ENCODE assay signal across 7 mouse cellular contexts in the genomic region with DNA sequence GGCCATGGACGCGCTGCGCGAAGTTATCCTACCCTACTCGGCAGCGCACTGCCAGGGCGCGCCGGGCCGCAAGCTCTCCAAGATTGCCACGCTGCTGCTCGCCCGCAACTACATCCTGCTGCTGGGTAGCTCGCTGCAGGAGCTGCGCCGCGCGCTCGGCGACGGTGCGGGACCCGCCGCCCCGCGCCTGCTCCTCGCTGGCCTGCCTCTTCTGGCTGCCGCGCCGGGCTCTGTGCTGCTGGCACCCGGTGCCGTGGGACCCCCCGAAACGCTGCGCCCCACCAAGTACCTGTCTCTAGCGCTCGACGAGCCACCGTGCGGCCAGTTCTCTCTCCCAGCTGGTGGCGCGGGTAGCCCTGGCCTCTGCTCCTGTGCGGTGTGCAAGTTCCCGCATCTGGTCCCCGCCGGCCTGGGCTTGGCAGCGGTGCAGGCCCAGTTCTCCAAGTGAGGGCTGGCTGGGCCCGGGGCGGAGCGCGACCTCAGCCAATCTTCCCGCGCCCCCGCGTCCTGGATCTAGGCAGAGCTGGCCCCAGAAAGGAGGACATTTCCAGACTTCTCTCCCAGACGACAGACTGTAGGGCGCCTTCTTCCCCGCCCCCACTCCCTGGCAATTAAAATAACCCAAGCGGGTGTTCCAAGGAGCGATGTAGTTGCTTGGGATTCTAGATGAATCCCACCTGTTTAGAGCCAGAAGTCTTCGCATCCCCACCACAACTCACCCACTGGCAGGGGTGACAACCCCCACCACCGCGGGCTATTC. TPM values are rescaled to one million over a fixed set of nuclear protein-coding genes. Genes with fewer than 3 reads are reported as not detected.
DNase-seq lines count a peak whose midpoint lies in the region; ATAC-seq and TF ChIP-seq lines count a peak whose summit lies in the region.

No protein-coding gene starts in this region.

- H3K79me2 ChIP-seq in liver, adult 2 months (ENCODE audit: control insufficient read depth, insufficient read depth, low read length), result no peaks in the 10 kb centered on the region

- peaks cover 2% of the 10 kb centered on the region; the same call in 1 of the 2 replicates for H3K4me1 ChIP-seq in liver, adult 2 months (ENCODE audit: control insufficient read depth, insufficient read depth, low read length)
- peaks cover 25% of the 10 kb centered on the region for H3K4me1 ChIP-seq in embryonic facial prominence, embryonic 10.5 days
- H3K4me1 ChIP-seq in heart, postnatal 0 days (ENCODE audit: control insufficient read depth, insufficient read depth), result no peaks in the 10 kb centered on the region
- peaks cover 18% of the 10 kb centered on the region for H3K4me1 ChIP-seq in limb, embryonic 14.5 days (ENCODE audit: control insufficient read depth, insufficient read depth, low read length)

- H3K27me3 ChIP-seq in liver, adult 2 months (ENCODE audit: control insufficient read depth, insufficient read depth, low read length), result no peaks in the 10 kb centered on the region
- H3K27me3 ChIP-seq in embryonic facial prominence, embryonic 10.5 days (replicated peaks; ENCODE audit: low read depth, poor library complexity, severe bottlenecking), result peaks cover 100% of the 10 kb centered on the region
- peaks cover 99% of the 10 kb centered on the region for H3K27me3 ChIP-seq in heart, postnatal 0 days (ENCODE audit: control insufficient read depth, insufficient read depth, low read length)
- H3K27me3 ChIP-seq in limb, embryonic 14.5 days (ENCODE audit: control insufficient read depth, insufficient read depth, low read length), result peaks cover 88% of the 10 kb centered on the region

- no peaks in the 10 kb centered on the region for H3K9me3 ChIP-seq in embryonic facial prominence, embryonic 10.5 days
- H3K9me3 ChIP-seq in heart, postnatal 0 days (replicated peaks; ENCODE audit: control insufficient read depth, low read length), result no peaks in the 10 kb centered on the region
- no peaks in the 10 kb centered on the region for H3K9me3 ChIP-seq in limb, embryonic 14.5 days (ENCODE audit: control insufficient read depth, low read length)

- H3K27ac ChIP-seq in liver, adult 2 months (replicated peaks; ENCODE audit: insufficient read depth, low read depth, low read length), result no peak overlapping the region
- peak overlapping the region; percentile 35; the same call in 1 of the 2 replicates for H3K27ac ChIP-seq in embryonic facial prominence, embryonic 10.5 days (replicated peaks)
- no peak overlapping the region for H3K27ac ChIP-seq in heart, postnatal 0 days (ENCODE audit: low read depth)
- H3K27ac ChIP-seq in limb, embryonic 14.5 days (replicated peaks; ENCODE audit: low read depth, low read length), result no peak overlapping the region

- no peaks in the 10 kb centered on the region for H3K36me3 ChIP-seq in liver, adult 2 months (ENCODE audit: control insufficient read depth, insufficient read depth, low read length)
- H3K36me3 ChIP-seq in embryonic facial prominence, embryonic 10.5 days (replicated peaks), result no peaks in the 10 kb centered on the region
- no peaks in the 10 kb centered on the region for H3K36me3 ChIP-seq in heart, postnatal 0 days (replicated peaks; ENCODE audit: control insufficient read depth, insufficient read depth, low read length)
- H3K36me3 ChIP-seq in limb, embryonic 14.5 days (ENCODE audit: control insufficient read depth, insufficient read depth, low read length), result no peaks in the 10 kb centered on the region

- peak; percentile 24 for DNase-seq in liver, adult 2 months (ENCODE audit: extremely low read depth, low read depth, low spot score)
- no peak for DNase-seq in liver
- peak; percentile 61 for DNase-seq in embryonic facial prominence, embryonic 10.5 days (ENCODE audit: low spot score)
- DNase-seq in heart, postnatal 0 days (ENCODE audit: low spot score), result no peak
- DNase-seq in limb, embryonic 14.5 days (ENCODE audit: low spot score), result no peak
- peak; percentile 28 for DNase-seq in right cerebral cortex, postnatal 25 days

- WGBS in liver, adult 2 months, result 1% methylated on average over 63 of the region's 63 CpGs
- WGBS in embryonic facial prominence, embryonic 10.5 days, result under 1% methylated on average over 63 of the region's 63 CpGs
- under 1% methylated on average over 62 of the region's 63 CpGs for WGBS in heart, postnatal 0 days
- WGBS in limb, embryonic 14.5 days, result under 1% methylated on average over 53 of the region's 63 CpGs

- H3K9ac ChIP-seq in liver, adult 2 months (ENCODE audit: low read depth, low read length), result peak overlapping the region; percentile 50
- no peak overlapping the region for H3K9ac ChIP-seq in heart, postnatal 0 days (replicated peaks; ENCODE audit: low read depth, low read length)
- no peak overlapping the region for H3K9ac ChIP-seq in limb, embryonic 14.5 days (ENCODE audit: low read depth, low read length, severe bottlenecking)

- TF ChIP-seq EP300 in heart, postnatal 0 days (IDR thresholded peaks at IDR 0.05; ENCODE audit: low read depth), result no peak

- peak overlapping the region; percentile 60 for H3K4me2 ChIP-seq in heart, postnatal 0 days (ENCODE audit: low read depth, low read length)
- peak overlapping the region; percentile 72 for H3K4me2 ChIP-seq in limb, embryonic 14.5 days (replicated peaks; ENCODE audit: low read depth, low read length, severe bottlenecking)

- ATAC-seq in heart, postnatal 0 days (ENCODE audit: insufficient read depth, low read depth), result no peak
- ATAC-seq in limb, embryonic 14.5 days (ENCODE audit: low FRiP score, low read depth), result no peak
- no peak for ATAC-seq in CD4-positive, CD25-positive, alpha-beta regulatory T cell, adult 4 months

- peak overlapping the region; percentile 52; the same call in 1 of the 2 replicates for H3K4me3 ChIP-seq in liver, adult 2 months (ENCODE audit: insufficient read depth, low read depth, low read length)
- peak overlapping the region; percentile 62 for H3K4me3 ChIP-seq in embryonic facial prominence, embryonic 10.5 days
- H3K4me3 ChIP-seq in heart, postnatal 0 days (ENCODE audit: low read depth, low read length), result peak overlapping the region; percentile 38
- H3K4me3 ChIP-seq in limb, embryonic 14.5 days (replicated peaks; ENCODE audit: low read length), result peak overlapping the region; percentile 39

- TF ChIP-seq CTCF in liver, adult 2 months (IDR thresholded peaks at IDR 0.05; ENCODE audit: low read depth, low read length), result no peak
- no peak for TF ChIP-seq CTCF in heart, postnatal 0 days (IDR thresholded peaks at IDR 0.05; ENCODE audit: low read depth)

- TF ChIP-seq POLR2A in liver, adult 2 months (IDR thresholded peaks at IDR 0.05; ENCODE audit: extremely low read depth, insufficient read depth, low read length), result no peak
- TF ChIP-seq POLR2A in limb, embryonic 14.5 days (IDR thresholded peaks at IDR 0.05; ENCODE audit: borderline replicate concordance, extremely low read depth, insufficient read depth, insufficient read length), result no peak

RNA-seq across cellular contexts. Expression of a gene that starts 0.8 kb away (rescaled TPM):
- total RNA-seq in liver, adult 2 months (2014; rRNA removed), result 0.34 and 0.55 TPM in 2 replicates
- polyA plus RNA-seq in liver, adult 2 months (2012; rRNA removed), result 2.1 and 2.4 TPM in 2 replicates
- polyA plus RNA-seq in embryonic facial prominence, embryonic 10.5 days (2016; fragmentation: Nextera tagmentation; extraction: Ambion mirVana), result 1.9 and 3.3 TPM in 2 replicates
- total RNA-seq in heart, postnatal 0 days (2014; rRNA removed; ENCODE audit: low replicate concordance), result not detected in 2 replicates
- 0.07 TPM in 1 of 2 replicates, not detected in the other for polyA plus RNA-seq in heart, postnatal 0 days (2015; fragmentation: Nextera tagmentation; extraction: Ambion mirVana)
- polyA plus RNA-seq in limb, embryonic 14.5 days (2012; rRNA removed), result 0.08 and 0.09 TPM in 2 replicates
- polyA plus RNA-seq in limb, embryonic 14.5 days (2014; fragmentation: Nextera tagmentation; extraction: Ambion mirVana), result 0.11 TPM in 1 of 2 replicates, not detected in the other
- polyA plus RNA-seq in CD4-positive, CD25-positive, alpha-beta regulatory T cell, adult 4 months (2017; shearing (Covaris generic)), result not detected

RNA-seq across cellular contexts. Expression of a gene that starts 45.1 kb away (rescaled TPM):
- not detected in 2 replicates for total RNA-seq in liver, adult 2 months (2014; rRNA removed)
- polyA plus RNA-seq in liver, adult 2 months (2012; rRNA removed), result not detected in 2 replicates
- 2.3 and 3.4 TPM in 2 replicates for polyA plus RNA-seq in embryonic facial prominence, embryonic 10.5 days (2016; fragmentation: Nextera tagmentation; extraction: Ambion mirVana)
- 0.46 TPM in 1 of 2 replicates, not detected in the other for total RNA-seq in heart, postnatal 0 days (2014; rRNA removed; ENCODE audit: low replicate concordance)
- not detected in 2 replicates for polyA plus RNA-seq in heart, postnatal 0 days (2015; fragmentation: Nextera tagmentation; extraction: Ambion mirVana)
- polyA plus RNA-seq in limb, embryonic 14.5 days (2012; rRNA removed), result 0.06 TPM in 2 replicates
- not detected in 2 replicates for polyA plus RNA-seq in limb, embryonic 14.5 days (2014; fragmentation: Nextera tagmentation; extraction: Ambion mirVana)
- not detected for polyA plus RNA-seq in CD4-positive, CD25-positive, alpha-beta regulatory T cell, adult 4 months (2017; shearing (Covaris generic))

Comparison
In these comparisons a context has a peak if more than half of its experiments do, and no peak if none do; other contexts are left out.
1. DNase-seq: peak in liver, adult 2 months (single experiment), embryonic facial prominence, embryonic 10.5 days (single experiment) and right cerebral cortex, postnatal 25 days (single experiment); none in liver (single experiment), heart, postnatal 0 days (single experiment) and limb, embryonic 14.5 days (single experiment).
2. Peak in every context shown above with its lines, with median percentiles within 50 percentile points of each other: H3K4me3 ChIP-seq.